ENCODE assay signal across 20 mouse cellular contexts in genomic region chr19:10415508-10415907, GRCm38 (mm10). TPM values are rescaled to one million over a fixed set of nuclear protein-coding genes. Genes with fewer than 3 reads are reported as not detected.
DNase-seq lines count a peak whose midpoint lies in the region; ATAC-seq and TF ChIP-seq lines count a peak whose summit lies in the region.
"Had no signal": no experiment of that assay in that cellular context is flagged by ENCODE, and none has a peak within 500 bp of the region (broad histone marks: within the 10 kb centered on the region; RNA-seq: fewer than 3 reads in every experiment).

No protein-coding gene starts in this region.

- no peak for ATAC-seq in erythroblast, adult 5-6 weeks (replicated peaks; ENCODE audit: low FRiP score, poor library complexity, severe bottlenecking)
- ATAC-seq: forebrain, embryonic 14.5 days; forebrain, embryonic 16.5 days had no signal

- no peak overlapping the region for H3K4me3 ChIP-seq in heart, adult 2 months
- H3K4me3 ChIP-seq: embryonic facial prominence, embryonic 10.5 days; embryonic facial prominence, embryonic 12.5 days; erythroblast, embryonic 14.5 days; forebrain, embryonic 10.5 days; forebrain, embryonic 12.5 days had no signal

- H3K27ac ChIP-seq in heart, adult 2 months = peak overlapping the region; percentile 64
- H3K27ac ChIP-seq: embryonic facial prominence, embryonic 10.5 days; embryonic facial prominence, embryonic 12.5 days had no signal

- H3K79me2 ChIP-seq in heart, adult 2 months (replicated peaks; ENCODE audit: control insufficient read depth, insufficient read depth, low read length) = no peaks in the 10 kb centered on the region

- H3K4me1 ChIP-seq in heart, adult 2 months (ENCODE audit: control insufficient read depth, insufficient read depth, low read length) = no peaks in the 10 kb centered on the region; the same call in 1 of the 2 replicates

- intact Hi-C loops in heart, adult 2 months (cut with DNase I) = loop anchor here (2.0 kb wide), 1 partner anchor 19 kb away; no protein-coding TSS in a partner anchor
- intact Hi-C loops in heart, postnatal 36 days (cut with DNase I) = no loop called here

- no peak for TF ChIP-seq POLR2A in heart, adult 2 months (IDR thresholded peaks at IDR 0.05; ENCODE audit: insufficient read depth, low read depth, low read length)

- H3K36me3 ChIP-seq in heart, adult 2 months (ENCODE audit: control insufficient read depth, insufficient read depth, low read length) = no peaks in the 10 kb centered on the region
- H3K36me3 ChIP-seq: embryonic facial prominence, embryonic 10.5 days; embryonic facial prominence, embryonic 12.5 days; forebrain, embryonic 10.5 days; forebrain, embryonic 12.5 days had no signal

- no peak overlapping the region for H3K9ac ChIP-seq in heart, adult 2 months (ENCODE audit: low read depth, low read length)
- H3K9ac ChIP-seq: embryonic facial prominence, embryonic 12.5 days had no signal

- H3K27me3 ChIP-seq in heart, adult 2 months (ENCODE audit: control insufficient read depth, insufficient read depth, low read length) = no peaks in the 10 kb centered on the region
- H3K27me3 ChIP-seq: embryonic facial prominence, embryonic 12.5 days had no signal

- 39% methylated on average over 5 of the region's 5 CpGs for WGBS in heart, adult 2 months

- peak; percentile 52 to 63 for DNase-seq in cerebellum, adult 18-20 months
- DNase-seq in cerebellum, adult 9-11 months = no peak
- no peak for DNase-seq in heart, adult 2 months
- DNase-seq in heart, postnatal 36 days = no peak
- peak; percentile 26 for DNase-seq in heart, postnatal 4 days
- no peak for DNase-seq in heart, adult 8-10 months (ENCODE audit: low spot score)
- DNase-seq: adrenal gland, adult 2 months; adrenal gland, postnatal 10 days; adrenal gland, postnatal 25 days; cerebellum, adult 11 months; cerebellum, postnatal 10 days had no signal

- no peak for TF ChIP-seq EP300 in heart, adult 2 months (IDR thresholded peaks at IDR 0.05; ENCODE audit: insufficient read depth, low read depth, low read length)

- no peak for TF ChIP-seq CTCF in heart, adult 2 months (IDR thresholded peaks at IDR 0.05)

RNA-seq across cellular contexts. Expression of gene Syt7, which starts 26.6 kb away (rescaled TPM):
- 10 to 100 TPM; 35.7 to 38.6 TPM for total RNA-seq in heart, adult 2 months (2021)
- 17.6 and 20.1 TPM in 2 replicates for polyA plus RNA-seq in heart, adult 2 months (2012; rRNA removed)
- total RNA-seq in heart, postnatal 36 days (2021) = 10 to 100 TPM; 39.4 to 41.6 TPM
- 10 to 100 TPM; 40.8 to 44.7 TPM for total RNA-seq in heart, postnatal 4 days (2021)
- total RNA-seq in heart, adult 8-10 months (2022) = 10 to 100 TPM; 33.2 to 39.1 (median 35.8) TPM
- not detected in 2 replicates for total RNA-seq in erythroblast, adult 5-6 weeks (2015; ENCODE audit: low replicate concordance)
- not detected in 2 replicates for total RNA-seq in erythroblast, adult 5-6 weeks (2017; ENCODE audit: low replicate concordance)
- total RNA-seq: MEL had no signal
- polyA plus RNA-seq: erythroblast, embryonic 14.5 days had no signal

RNA-seq across cellular contexts. Expression of gene Lrrc10b, which starts 41.8 kb away (rescaled TPM):
- 1 to 10 TPM; 1.7 to 2.3 TPM for total RNA-seq in heart, adult 2 months (2021)
- 0.12 and 1.2 TPM in 2 replicates for polyA plus RNA-seq in heart, adult 2 months (2012; rRNA removed)
- total RNA-seq in heart, postnatal 36 days (2021) = 1 to 10 TPM; 1.0 to 1.1 TPM
- total RNA-seq in heart, postnatal 4 days (2021) = 1 to 10 TPM; 3.3 to 4.7 TPM
- 1 to 10 TPM in 2 of 4 experiments, under 1 TPM in 2; 0.38 to 6.4 (median 1.9) TPM for total RNA-seq in heart, adult 8-10 months (2022)
- total RNA-seq in erythroblast, adult 5-6 weeks (2015; ENCODE audit: low replicate concordance) = not detected in 2 replicates
- not detected in 2 replicates for total RNA-seq in erythroblast, adult 5-6 weeks (2017; ENCODE audit: low replicate concordance)
- total RNA-seq: MEL had no signal
- polyA plus RNA-seq: erythroblast, embryonic 14.5 days had no signal

Comparison
In these comparisons a context has a peak if more than half of its experiments do, and no peak if none do; other contexts are left out.
1. DNase-seq: peak in cerebellum, adult 18-20 months (2 of 2) and heart, postnatal 4 days (single experiment); none in cerebellum, adult 9-11 months (single experiment), heart, adult 2 months (0 of 2), heart, postnatal 36 days (0 of 2) and heart, adult 8-10 months (single experiment).
2. RNA of gene Syt7, which starts 26.6 kb away (total RNA-seq): 40.8 to 44.7 TPM in heart, postnatal 4 days, 39.4 to 41.6 TPM in heart, postnatal 36 days, 35.7 to 38.6 TPM in heart, adult 2 months and 33.2 to 39.1 TPM in heart, adult 8-10 months; not detected in erythroblast, adult 5-6 weeks; every median in the first group is over 10 times any median in the second.